Mouse (Mus musculus) urinary bladder, postnatal 36 days (tissue): ENCODE data around the gene Pars2.

Source experiments
- DNase-seq, 2 experiments: peaks; one replicate each; pipeline ENCODE4 v3.0.0; 2022; ENCODE audit warnings: low spot score in 2 of 2, mixed read lengths in 1 of 2

Gene Pars2

GRCm38 (mm10) chr4:106704416-106704815 is 53.5 kb downstream of the Pars2 start:
- no peak for DNase-seq
